Mouse (Mus musculus): ENCODE measurements at regions not wholly inside any gene's neighbourhood (a gene's known extent, or its start where the extent isn't known, plus 50 kb on each side); places are given as distances from the start of the nearest gene placed in this dataset.

GRCm38 (mm10) chr13:119267608-119268300 is 160.6 kb upstream of the Paip1 start:
- no peak for DNase-seq (ENCODE audit: low read depth)

- DNase-seq (ENCODE audit: low read depth), result no peak
These were observed 160.1 kb upstream of the Paip1 start for GRCm38 (mm10) chr13:119268301-119268675.

GRCm38 (mm10) chr13:119275500-119275899 is 152.9 kb upstream of the Paip1 start:
- DNase-seq (ENCODE audit: low read depth), result no peak

- DNase-seq (ENCODE audit: low read depth), result no peak
These were observed 151.0 kb upstream of the Paip1 start for GRCm38 (mm10) chr13:119277308-119277948.

GRCm38 (mm10) chr13:119279449-119279848 is 149.0 kb upstream of the Paip1 start:
- no peak for DNase-seq (ENCODE audit: low read depth)

GRCm38 (mm10) chr13:119280622-119281021 is 147.8 kb upstream of the Paip1 start:
- DNase-seq (ENCODE audit: low read depth), result no peak

- DNase-seq (ENCODE audit: low read depth), result peak; percentile 41
These were observed 145.0 kb upstream of the Paip1 start for GRCm38 (mm10) chr13:119283448-119283847.

- DNase-seq (ENCODE audit: low read depth), result no peak
These were observed 119.2 kb upstream of the Paip1 start for GRCm38 (mm10) chr13:119309238-119309637.

- DNase-seq (ENCODE audit: low read depth), result no peak
These were observed 118.4 kb upstream of the Paip1 start for GRCm38 (mm10) chr13:119310013-119310412.

- no peak for DNase-seq (ENCODE audit: low read depth)
These were observed 114.0 kb upstream of the Paip1 start for GRCm38 (mm10) chr13:119314356-119314755.

- no peak for DNase-seq (ENCODE audit: low read depth)
These were observed 110.0 kb upstream of the Paip1 start for GRCm38 (mm10) chr13:119318358-119318757.

- DNase-seq (ENCODE audit: low read depth), result no peak
These were observed 102.9 kb upstream of the Paip1 start for GRCm38 (mm10) chr13:119325510-119325909.

- DNase-seq (ENCODE audit: low read depth), result no peak
These were observed 101.3 kb upstream of the Paip1 start for GRCm38 (mm10) chr13:119326877-119327625.

GRCm38 (mm10) chr13:119328731-119329130 is 99.7 kb upstream of the Paip1 start:
- DNase-seq (ENCODE audit: low read depth), result no peak

- DNase-seq (ENCODE audit: low read depth), result no peak
These were observed 96.6 kb upstream of the Paip1 start for GRCm38 (mm10) chr13:119331815-119332214.

- no peak for DNase-seq (ENCODE audit: low read depth)
These were observed 94.5 kb upstream of the Paip1 start for GRCm38 (mm10) chr13:119333915-119334314.

- DNase-seq (ENCODE audit: low read depth), result no peak
These were observed 90.5 kb upstream of the Paip1 start for GRCm38 (mm10) chr13:119337861-119338260.

GRCm38 (mm10) chr13:119339016-119339415 is 89.4 kb upstream of the Paip1 start:
- no peak for DNase-seq (ENCODE audit: low read depth)

- DNase-seq (ENCODE audit: low read depth), result no peak
These were observed 88.6 kb upstream of the Paip1 start for GRCm38 (mm10) chr13:119339762-119340161.

- peak; percentile 56 for DNase-seq (ENCODE audit: low read depth)
These were observed 86.6 kb upstream of the Paip1 start for GRCm38 (mm10) chr13:119341833-119342232.

- no peak for DNase-seq (ENCODE audit: low read depth)
These were observed 85.6 kb upstream of the Paip1 start for GRCm38 (mm10) chr13:119342761-119343160.

- no peak for DNase-seq (ENCODE audit: low read depth)
These were observed 80.4 kb upstream of the Paip1 start for GRCm38 (mm10) chr13:119347988-119348387.

- DNase-seq (ENCODE audit: low read depth), result no peak
These were observed 77.1 kb upstream of the Paip1 start for GRCm38 (mm10) chr13:119351346-119351745.
